Mouse (Mus musculus) urinary bladder, postnatal 36 days (tissue): Measurements from ENCODE around the gene Chn2.

Experiments
- DNase-seq, 2 experiments: peaks; one replicate each; pipeline ENCODE4 v3.0.0; 2022; ENCODE audit warnings: low spot score in 2 of 2, mixed read lengths in 1 of 2

Chn2 gene

GRCm38 (mm10) chr6:54041386-54042043 lies 2.2 kb downstream of the Chn2 start:
- no peak for DNase-seq

- peak in 1 of 2 experiments; percentile 27 for DNase-seq
These were observed 2.8 kb downstream of the Chn2 start for GRCm38 (mm10) chr6:54042142-54042541.

GRCm38 (mm10) chr6:54043536-54043935 lies 4.2 kb downstream of the Chn2 start:
- DNase-seq: no peak

- no peak for DNase-seq
These were observed 6.7 kb downstream of the Chn2 start for GRCm38 (mm10) chr6:54045748-54046721.

GRCm38 (mm10) chr6:54046884-54047747 lies 7.8 kb downstream of the Chn2 start:
- no peak for DNase-seq

GRCm38 (mm10) chr6:54048768-54049167 lies 9.4 kb downstream of the Chn2 start:
- no peak for DNase-seq

GRCm38 (mm10) chr6:54051173-54051572 lies 11.8 kb downstream of the Chn2 start:
- DNase-seq: no peak

GRCm38 (mm10) chr6:54052124-54052523 lies 12.8 kb downstream of the Chn2 start:
- no peak for DNase-seq

- DNase-seq: no peak
These were observed 13.3 kb downstream of the Chn2 start for GRCm38 (mm10) chr6:54052666-54053065.

- DNase-seq: no peak
These were observed 14.0 kb downstream of the Chn2 start for GRCm38 (mm10) chr6:54053316-54053715.

GRCm38 (mm10) chr6:54055387-54055786 lies 16.0 kb downstream of the Chn2 start:
- DNase-seq: no peak

GRCm38 (mm10) chr6:54056548-54057532 lies 17.5 kb downstream of the Chn2 start:
- no peak for DNase-seq

GRCm38 (mm10) chr6:54057661-54058060 lies 18.3 kb downstream of the Chn2 start:
- DNase-seq: no peak

GRCm38 (mm10) chr6:54058837-54059236 lies 19.5 kb downstream of the Chn2 start:
- DNase-seq: no peak

- no peak for DNase-seq
These were observed 20.9 kb downstream of the Chn2 start for GRCm38 (mm10) chr6:54060258-54060657.

GRCm38 (mm10) chr6:54061375-54061774 lies 22.0 kb downstream of the Chn2 start:
- DNase-seq: no peak

- no peak for DNase-seq
These were observed 24.5 kb downstream of the Chn2 start for GRCm38 (mm10) chr6:54063878-54064277.

- no peak for DNase-seq
These were observed 28.0 kb downstream of the Chn2 start for GRCm38 (mm10) chr6:54067380-54067779.

- no peak for DNase-seq
These were observed 29.5 kb downstream of the Chn2 start for GRCm38 (mm10) chr6:54068882-54069281.

GRCm38 (mm10) chr6:54070736-54071135 lies 31.4 kb downstream of the Chn2 start:
- peak in 1 of 2 experiments; percentile 12 for DNase-seq

- no peak for DNase-seq
These were observed 32.1 kb downstream of the Chn2 start for GRCm38 (mm10) chr6:54071478-54071877.
